Mouse (Mus musculus) macrophage (primary cell): ENCODE data around the gene Fam89a. TPM values are rescaled to one million over a fixed set of nuclear protein-coding genes. Genes with fewer than 3 reads are reported as not detected.

Experiments
- H3K27ac ChIP-seq: fragments of 350-480 bp; formaldehyde crosslinking; 2 replicates; pipeline ENCODE4 v1.9.0; 2021
- H3K36me3 ChIP-seq: fragments of 350-480 bp; formaldehyde crosslinking; 2 replicates; pipeline ENCODE4 v1.9.0; 2021; ENCODE audit errors: inconsistent target
- H3K4me3 ChIP-seq: fragments of 350-480 bp; formaldehyde crosslinking; 2 replicates; pipeline ENCODE4 v1.9.0; 2021; ENCODE audit errors: inconsistent target
- H3K79me2 ChIP-seq: fragments of 350-480 bp; formaldehyde crosslinking; 2 replicates; pipeline ENCODE4 v1.9.0; 2021; ENCODE audit errors: inconsistent target
- WGBS: methylation state at CpG from one replicate; pipeline ENCODE4 v1.1.7; 2026; ENCODE audit warnings: inconsistent platforms; ENCODE audit not compliant: missing documents; 5-methylcytosine and 5-hydroxymethylcytosine counted together
- polyA plus RNA-seq: library from polyadenylated mRNA; stranded (reverse); fragments of 250-400 nt; gene quantifications from 3 replicates; pipeline ENCODE4 v1.2.4, GENCODE M21; 2018; ENCODE audit warnings: inconsistent platforms
- total RNA-seq, 78 experiments: library from RNA; depleted of rRNA; stranded (reverse); fragments of 250-400 nt; gene quantifications; 1 replicate in 9 of 78; 2 replicates in 24 of 78; 3 replicates in 43 of 78; 4 replicates in 2 of 78; pipeline ENCODE4 v1.2.4; 2018; ENCODE audit warnings: inconsistent platforms in 56 of 78

The Fam89a gene
- not detected for total RNA-seq (2018; cell fraction: chromatin; rRNA removed)
- total RNA-seq (2018; cell fraction: cytosol; rRNA removed), result under 1 TPM in 3 of 26 experiments, not detected in 23; 0.08 to 0.19 (median 0.14) TPM
- total RNA-seq (2018; cell fraction: nucleus; rRNA removed), result not detected
- polyA plus RNA-seq, result not detected in 3 replicates

GRCm38 (mm10) chr8:124751709-124752173, at the start of gene Fam89a:
Gene Fam89a (minus strand): TSS chr8:124751832.
- H3K79me2 ChIP-seq, result no peaks in the 10 kb centered on the region
- H3K4me3 ChIP-seq, result no peak within 1 kb of the TSS
- WGBS, result 2% methylated on average over 22 of the region's 41 CpGs
- H3K27ac ChIP-seq, result no peak within 1 kb of the TSS
- H3K36me3 ChIP-seq, result no peaks in the 10 kb centered on the region

- H3K27ac ChIP-seq, result no peak overlapping the region
- 54% methylated on average over 11 of the region's 11 CpGs for WGBS
- no peaks in the 10 kb centered on the region for H3K36me3 ChIP-seq
- H3K4me3 ChIP-seq, result no peak overlapping the region
- H3K79me2 ChIP-seq, result no peaks in the 10 kb centered on the region
Measured at GRCm38 (mm10) chr8:124800542-124800941, 48.9 kb upstream of the Fam89a start.

DNA sequence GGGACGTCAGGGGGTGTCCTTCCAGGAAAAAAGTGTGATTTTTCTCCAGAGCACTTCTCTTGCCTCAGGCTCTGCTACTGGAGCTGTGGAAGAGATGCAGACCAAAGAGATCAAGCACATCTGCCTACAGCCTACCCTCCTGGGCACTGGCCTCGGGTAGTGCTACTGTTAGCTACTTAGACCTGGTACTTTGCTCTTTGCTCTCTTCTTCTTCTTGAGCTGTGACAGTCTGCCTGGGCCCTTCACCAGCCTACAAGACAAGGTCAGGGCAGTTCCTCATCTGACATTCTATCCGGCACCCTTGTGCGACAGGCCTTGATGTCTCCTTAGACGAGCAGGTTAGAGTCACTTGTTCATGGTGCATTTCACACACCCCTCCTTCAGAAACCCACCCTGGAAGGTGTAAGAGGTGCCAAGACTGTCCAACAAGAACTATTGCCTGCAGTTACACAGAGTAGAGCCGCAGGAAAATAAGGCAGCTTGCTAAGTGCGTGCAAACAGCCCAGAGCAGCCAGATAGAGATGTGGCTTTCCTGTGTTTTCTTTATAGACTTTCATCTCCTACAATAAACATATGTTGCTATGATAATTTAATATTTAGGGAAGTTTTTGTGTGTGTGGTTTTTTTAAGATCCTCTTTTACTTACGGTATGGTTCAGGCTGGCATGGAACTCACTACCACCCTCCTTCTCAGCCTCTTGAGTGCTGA, 44.3 kb upstream of the Fam89a start:
- Histone ChIP-seq H3K4me3 (no peak overlapping the region), H3K27ac (no peak overlapping the region), H3K79me2 (no peaks in the 10 kb centered on the region), H3K36me3 (no peaks in the 10 kb centered on the region)
- WGBS, result 53% methylated on average over 8 of the region's 8 CpGs

DNA sequence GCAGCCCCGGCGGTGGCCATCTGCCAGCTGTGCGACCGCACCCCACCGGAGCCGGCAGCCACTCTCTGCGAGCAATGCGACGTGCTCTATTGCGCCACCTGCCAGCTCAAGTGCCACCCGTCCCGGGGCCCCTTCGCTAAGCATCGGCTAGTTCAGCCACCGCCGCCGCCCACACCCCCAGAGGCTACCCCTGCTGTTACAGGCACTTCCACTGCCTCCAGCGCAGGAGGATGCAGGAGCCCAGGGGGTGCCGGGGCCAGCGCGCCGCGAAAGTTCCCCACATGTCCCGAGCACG, 42.8 kb upstream of the Fam89a start:
- no peak overlapping the region for H3K4me3 ChIP-seq
- H3K36me3 ChIP-seq, result no peaks in the 10 kb centered on the region
- H3K27ac ChIP-seq, result no peak overlapping the region
- no peaks in the 10 kb centered on the region for H3K79me2 ChIP-seq
- under 1% methylated on average over 23 of the region's 25 CpGs for WGBS

- Histone ChIP-seq H3K79me2 (no peaks in the 10 kb centered on the region), H3K27ac (no peak overlapping the region), H3K4me3 (no peak overlapping the region), H3K36me3 (no peaks in the 10 kb centered on the region)
- 5% methylated on average over 72 of the region's 81 CpGs for WGBS
Measured at GRCm38 (mm10) chr8:124793661-124794485, 42.2 kb upstream of the Fam89a start.

- Histone ChIP-seq H3K79me2 (no peaks in the 10 kb centered on the region), H3K27ac (no peak overlapping the region), H3K4me3 (no peak overlapping the region), H3K36me3 (no peaks in the 10 kb centered on the region)
- 4% methylated on average over 49 of the region's 51 CpGs for WGBS
Measured at GRCm38 (mm10) chr8:124793172-124793651, 41.6 kb upstream of the Fam89a start.

- under 1% methylated on average over 39 of the region's 39 CpGs for WGBS
- Histone ChIP-seq H3K4me3 (no peak within 1 kb of the TSS), H3K27ac (no peak within 1 kb of the TSS), H3K79me2 (no peaks in the 10 kb centered on the region), H3K36me3 (no peaks in the 10 kb centered on the region)
Measured at GRCm38 (mm10) chr8:124792708-124793107, 41.1 kb upstream of the Fam89a start, which contains the start of gene Trim67. Gene Trim67 (plus strand): TSS chr8:124793092.

DNA sequence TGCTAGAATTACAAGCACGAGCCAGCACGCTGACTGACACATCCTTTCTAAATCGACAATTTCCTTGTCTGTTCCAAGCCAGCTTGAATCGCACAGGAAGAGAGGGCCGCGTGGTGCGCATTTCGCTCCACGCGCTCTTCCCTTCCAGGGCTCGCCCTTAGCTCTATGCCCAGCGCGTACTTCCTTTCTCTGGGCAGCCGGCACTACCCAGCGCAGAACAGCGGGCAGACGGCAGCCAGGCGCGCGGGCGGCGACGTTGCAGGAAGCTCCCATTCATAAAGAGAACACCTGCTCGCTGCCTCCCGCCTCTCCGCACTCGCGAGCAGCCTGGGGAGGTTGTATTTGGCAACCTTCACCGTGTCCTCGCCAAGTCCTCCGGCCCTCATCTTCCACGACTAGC, 40.6 kb upstream of the Fam89a start:
- Histone ChIP-seq H3K4me3 (no peak overlapping the region), H3K36me3 (no peaks in the 10 kb centered on the region), H3K79me2 (no peaks in the 10 kb centered on the region), H3K27ac (no peak overlapping the region)
- 3% methylated on average over 28 of the region's 32 CpGs for WGBS

DNA sequence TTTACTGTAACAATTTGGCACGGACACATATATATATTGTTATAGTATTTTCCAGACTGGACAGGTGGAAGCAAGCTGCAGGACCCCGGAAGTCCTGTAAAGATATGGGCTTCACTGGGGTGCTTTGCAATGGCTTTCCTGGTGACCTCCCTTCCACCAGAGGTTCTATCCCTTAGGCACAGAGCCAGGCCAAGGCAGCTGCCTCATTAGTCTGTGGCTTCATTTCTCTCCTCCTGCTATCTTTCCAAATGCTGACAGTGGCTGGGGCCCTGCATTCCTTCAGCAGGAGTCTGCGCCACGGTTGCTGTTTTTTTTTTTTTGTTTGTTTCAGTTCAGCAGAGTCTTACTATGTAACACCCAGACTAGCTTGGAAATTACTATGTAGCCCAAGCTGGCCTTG, 40.1 kb upstream of the Fam89a start:
- Histone ChIP-seq H3K79me2 (no peaks in the 10 kb centered on the region), H3K27ac (no peak overlapping the region), H3K36me3 (no peaks in the 10 kb centered on the region), H3K4me3 (no peak overlapping the region)
- WGBS, result 67% methylated on average over 4 of the region's 4 CpGs

- no peak overlapping the region for H3K27ac ChIP-seq
- H3K4me3 ChIP-seq, result no peak overlapping the region
- WGBS, result 22% methylated on average over 4 of the region's 4 CpGs
Measured at GRCm38 (mm10) chr8:124790676-124791075, 39.0 kb upstream of the Fam89a start.

DNA sequence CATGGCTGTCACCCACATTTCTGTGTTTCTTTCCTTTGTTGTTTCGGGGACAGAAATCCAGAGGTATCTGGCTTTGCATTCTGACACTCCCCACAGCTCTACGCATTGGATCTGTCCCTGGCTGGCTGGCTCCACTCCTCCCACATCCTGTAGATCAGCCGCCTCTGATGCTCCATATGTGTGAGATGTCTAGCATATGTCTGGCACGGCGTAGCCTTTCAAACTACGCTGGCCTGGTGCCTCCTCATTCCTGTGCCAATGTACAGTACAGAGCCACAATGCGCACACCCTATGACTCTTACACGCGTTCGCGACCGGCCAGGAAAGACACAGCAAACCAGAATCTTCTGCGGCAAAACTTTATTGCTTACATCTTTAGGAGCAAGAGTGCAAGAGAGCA, 33.0 kb upstream of the Fam89a start:
- Histone ChIP-seq H3K4me3 (no peak overlapping the region), H3K79me2 (no peaks in the 10 kb centered on the region), H3K27ac (no peak overlapping the region), H3K36me3 (no peaks in the 10 kb centered on the region)
- 95% methylated on average over 12 of the region's 13 CpGs for WGBS

More at GRCm38 (mm10) chr8:124790676-124791075, 39.0 kb upstream of the Fam89a start:
- Histone ChIP-seq H3K79me2 (no peaks in the 10 kb centered on the region), H3K36me3 (no peaks in the 10 kb centered on the region)

DNA sequence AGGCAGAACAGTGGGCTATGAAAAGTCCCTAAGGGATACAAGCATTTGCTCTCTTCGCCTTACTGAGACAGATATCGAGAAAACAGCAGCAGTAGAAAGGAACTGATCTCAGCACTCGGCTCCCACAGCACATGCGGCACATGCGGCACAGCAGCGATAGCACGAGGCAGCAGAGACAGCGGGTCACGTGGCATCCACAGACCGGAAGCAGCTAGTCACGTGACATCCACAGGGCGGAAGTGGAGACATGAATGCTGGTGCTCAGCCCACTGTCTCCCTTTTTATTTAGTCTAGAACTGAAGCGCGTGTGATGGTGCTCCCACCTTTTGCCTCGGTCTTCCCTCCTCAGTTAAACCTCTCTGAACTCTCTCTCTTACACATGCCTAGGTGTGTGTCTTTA, 31.6 kb upstream of the Fam89a start:
- Histone ChIP-seq H3K27ac (no peak overlapping the region), H3K4me3 (no peak overlapping the region), H3K36me3 (no peaks in the 10 kb centered on the region), H3K79me2 (no peaks in the 10 kb centered on the region)
- WGBS, result 88% methylated on average over 15 of the region's 15 CpGs

GRCm38 (mm10) chr8:124782431-124782830, 30.8 kb upstream of the Fam89a start:
- Histone ChIP-seq H3K79me2 (no peaks in the 10 kb centered on the region), H3K36me3 (no peaks in the 10 kb centered on the region), H3K4me3 (no peak overlapping the region), H3K27ac (no peak overlapping the region)
- 85% methylated on average over 3 of the region's 3 CpGs for WGBS

DNA sequence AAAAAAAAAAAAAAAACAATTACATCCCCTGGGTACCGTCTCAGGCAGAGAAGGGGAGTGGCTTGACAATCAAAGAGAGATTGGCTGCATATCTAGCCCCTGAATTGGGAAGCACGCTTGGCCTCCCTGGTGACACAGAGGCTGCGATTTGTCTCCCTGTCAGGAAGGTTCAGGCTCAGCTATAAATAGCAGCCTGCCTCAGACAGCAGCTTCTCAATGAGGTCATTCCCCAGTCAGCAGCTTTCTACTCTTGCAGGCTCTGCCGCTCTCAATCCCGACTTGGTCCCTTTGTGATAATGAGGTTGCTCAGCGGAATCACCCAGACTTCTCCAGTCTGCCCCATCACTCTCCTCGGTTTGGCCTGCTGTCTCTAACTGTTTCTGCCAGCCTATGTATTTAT, 28.6 kb upstream of the Fam89a start:
- WGBS, result 15% methylated on average over 7 of the region's 7 CpGs

DNA sequence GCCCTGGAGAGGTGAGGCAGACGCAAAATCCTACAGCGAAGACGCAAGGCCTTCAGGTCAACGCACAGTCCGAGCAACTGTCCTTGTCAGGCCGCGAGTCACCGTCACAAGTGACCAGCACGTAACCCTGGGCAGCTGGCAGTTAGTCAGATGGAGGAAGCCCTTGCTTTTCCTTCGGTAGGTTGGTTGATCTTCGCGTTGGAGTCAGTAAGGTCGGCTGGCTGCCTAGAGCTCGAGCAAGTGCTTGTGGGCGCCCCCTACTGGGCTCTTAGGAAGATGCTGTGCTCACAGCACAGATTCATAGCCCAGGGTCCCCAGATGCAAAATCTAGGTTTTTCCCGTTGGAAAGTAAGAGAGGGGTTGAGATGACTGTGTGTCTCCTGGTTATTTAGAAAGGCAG, 24.1 kb upstream of the Fam89a start:
- H3K27ac ChIP-seq, result no peak overlapping the region
- WGBS, result 22% methylated on average over 16 of the region's 16 CpGs
- no peak overlapping the region for H3K4me3 ChIP-seq
- no peaks in the 10 kb centered on the region for H3K36me3 ChIP-seq
- no peaks in the 10 kb centered on the region for H3K79me2 ChIP-seq

More for the DNA sequence above, 28.6 kb upstream of the Fam89a start:
- no peak overlapping the region for H3K27ac ChIP-seq
- H3K4me3 ChIP-seq, result no peak overlapping the region
- no peaks in the 10 kb centered on the region for H3K36me3 ChIP-seq
- no peaks in the 10 kb centered on the region for H3K79me2 ChIP-seq
